11 mouse cellular contexts compared by ENCODE assay signal in the genomic region with DNA sequence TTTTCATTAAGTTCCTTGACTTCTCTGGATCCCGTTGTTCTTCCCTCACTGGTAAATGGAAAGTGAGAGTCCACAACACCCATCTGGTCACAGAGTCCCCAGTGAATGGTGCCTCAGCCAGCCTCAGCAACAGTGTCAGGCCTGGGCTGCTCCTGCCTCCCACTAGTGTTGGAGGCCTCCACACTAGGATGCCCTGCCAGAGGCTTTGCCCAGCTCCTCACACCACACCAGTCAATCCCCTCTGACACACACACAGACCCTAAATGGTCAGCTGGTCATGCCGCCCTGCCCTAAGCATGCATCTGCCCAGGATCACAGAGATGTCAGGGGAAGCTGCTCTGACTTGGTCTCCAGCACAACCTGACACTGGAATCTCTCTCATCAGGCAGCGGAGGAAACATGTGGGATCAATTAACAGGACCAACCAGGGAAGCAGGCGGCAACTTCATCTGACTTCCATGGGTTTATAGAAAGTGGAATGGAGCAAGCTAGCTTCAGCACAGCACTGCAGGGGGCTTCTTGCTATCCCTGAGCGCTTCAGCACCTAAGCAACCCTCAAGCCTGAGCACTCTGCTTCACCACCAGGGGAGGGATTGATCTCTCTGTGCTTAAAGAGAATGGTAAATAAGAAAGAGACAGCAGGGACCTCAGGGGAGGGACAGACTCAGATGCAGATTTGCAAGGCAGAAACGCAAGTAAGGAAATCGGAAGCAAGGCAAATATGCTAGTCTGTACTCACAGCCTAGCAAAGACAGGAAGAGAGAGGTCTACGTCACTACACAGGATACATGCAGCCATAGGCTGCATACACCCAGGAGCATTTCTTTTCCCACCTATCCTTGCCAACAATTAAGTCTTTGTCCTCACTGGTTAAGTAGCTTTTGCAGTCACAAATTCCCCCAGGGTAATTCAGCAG. TPM values are rescaled to one million over a fixed set of nuclear protein-coding genes. Genes with fewer than 3 reads are reported as not detected.
A peak's percentile ranks its signal among the peaks of the same experiment; 100 is the strongest.
DNase-seq lines count a peak whose midpoint lies in the region; ATAC-seq and TF ChIP-seq lines count a peak whose summit lies in the region.
"Had no signal": no experiment of that assay in that cellular context is flagged by ENCODE, and none has a peak within 500 bp of the region (broad histone marks: within the 10 kb centered on the region; RNA-seq: fewer than 3 reads in every experiment).

No protein-coding gene starts in this region.

- 25% methylated on average over 8 of the region's 8 CpGs for WGBS in intestine, embryonic 15.5 days
- 34% methylated on average over 8 of the region's 8 CpGs for WGBS in intestine, postnatal 0 days
- 8% methylated on average over 8 of the region's 8 CpGs for WGBS in embryonic facial prominence, embryonic 11.5 days

- TF ChIP-seq CTCF in intestine, postnatal 0 days (IDR thresholded peaks at IDR 0.05; ENCODE audit: low read depth) = no peak

- no peak overlapping the region for H3K4me3 ChIP-seq in intestine, embryonic 15.5 days (replicated peaks)
- no peak overlapping the region for H3K4me3 ChIP-seq in intestine, postnatal 0 days (ENCODE audit: low read depth, low read length)
- H3K4me3 ChIP-seq in embryonic facial prominence, embryonic 11.5 days (ENCODE audit: low read depth, low read length) = no peak overlapping the region
- H3K4me3 ChIP-seq: liver, embryonic 15.5 days had no signal

- peak; percentile 89 for DNase-seq in embryonic facial prominence, embryonic 11.5 days (ENCODE audit: low spot score)
- DNase-seq in hindlimb bud, embryonic 11.5 days (ENCODE audit: extremely low spot score, low read depth, low spot score) = peak; percentile 83
- DNase-seq in retina, embryonic 14.5 days (ENCODE audit: low spot score) = peak; percentile 13
- no peak for DNase-seq in cerebellum, postnatal 25 days
- DNase-seq in cerebellum, adult 9-10 months = no peak
- DNase-seq in left cerebral cortex, postnatal 25 days (ENCODE audit: low spot score in 2 of 2) = no peak
- DNase-seq: cerebellum, adult 11-12 months; heart, adult 18-20 months had no signal

- H3K27me3 ChIP-seq in intestine, embryonic 15.5 days (replicated peaks) = no peaks in the 10 kb centered on the region
- H3K27me3 ChIP-seq in intestine, postnatal 0 days (replicated peaks; ENCODE audit: control insufficient read depth, insufficient read depth, low read length) = no peaks in the 10 kb centered on the region
- no peaks in the 10 kb centered on the region for H3K27me3 ChIP-seq in embryonic facial prominence, embryonic 11.5 days (ENCODE audit: control insufficient read depth, insufficient read depth, low read length)
- H3K27me3 ChIP-seq: liver, embryonic 15.5 days had no signal

- H3K9ac ChIP-seq in intestine, embryonic 15.5 days = no peak overlapping the region
- H3K9ac ChIP-seq in intestine, postnatal 0 days (ENCODE audit: low read depth, low read length) = no peak overlapping the region
- peak overlapping the region; percentile 36; the same call in 1 of the 2 replicates for H3K9ac ChIP-seq in embryonic facial prominence, embryonic 11.5 days (replicated peaks; ENCODE audit: low read length)
- H3K9ac ChIP-seq: liver, embryonic 15.5 days had no signal

- H3K4me1 ChIP-seq in intestine, embryonic 15.5 days (replicated peaks) = no peaks in the 10 kb centered on the region
- no peaks in the 10 kb centered on the region for H3K4me1 ChIP-seq in intestine, postnatal 0 days (replicated peaks; ENCODE audit: control insufficient read depth, insufficient read depth, low read length)
- no peaks in the 10 kb centered on the region; the same call in 1 of the 2 replicates for H3K4me1 ChIP-seq in embryonic facial prominence, embryonic 11.5 days (ENCODE audit: control insufficient read depth, insufficient read depth, low read length)
- H3K4me1 ChIP-seq: liver, embryonic 15.5 days had no signal

- H3K27ac ChIP-seq in intestine, embryonic 15.5 days = no peak overlapping the region
- no peak overlapping the region for H3K27ac ChIP-seq in intestine, postnatal 0 days (ENCODE audit: low read depth, low read length)
- peak overlapping the region; percentile 78 for H3K27ac ChIP-seq in embryonic facial prominence, embryonic 11.5 days (replicated peaks; ENCODE audit: low read depth, low read length)
- H3K27ac ChIP-seq: liver, embryonic 15.5 days had no signal

- intact Hi-C loops in left cerebral cortex, postnatal 25 days (cut with DNase I) = no loop called here

- no peak for ATAC-seq in intestine, embryonic 15.5 days
- no peak for ATAC-seq in intestine, postnatal 0 days
- peak; percentile 82 for ATAC-seq in embryonic facial prominence, embryonic 11.5 days (replicated peaks; ENCODE audit: insufficient number of reproducible peaks, low FRiP score, low TSS enrichment, low read depth)

- no peaks in the 10 kb centered on the region for H3K36me3 ChIP-seq in intestine, embryonic 15.5 days
- H3K36me3 ChIP-seq in intestine, postnatal 0 days (ENCODE audit: control insufficient read depth, insufficient read depth) = no peaks in the 10 kb centered on the region
- no peaks in the 10 kb centered on the region for H3K36me3 ChIP-seq in embryonic facial prominence, embryonic 11.5 days (replicated peaks; ENCODE audit: control insufficient read depth, insufficient read depth, low read depth, low read length)
- H3K36me3 ChIP-seq: liver, embryonic 15.5 days had no signal

- 0 out of 2 replicates have a peak overlapping the region, but pooled peaks have one; percentile 1 for H3K4me2 ChIP-seq in intestine, embryonic 15.5 days (replicated peaks)
- no peak overlapping the region for H3K4me2 ChIP-seq in intestine, postnatal 0 days (replicated peaks; ENCODE audit: low read depth)
- peak overlapping the region; percentile 38 for H3K4me2 ChIP-seq in embryonic facial prominence, embryonic 11.5 days (ENCODE audit: low read depth, low read length)
- H3K4me2 ChIP-seq: liver, embryonic 15.5 days had no signal

- H3K9me3 ChIP-seq in intestine, embryonic 15.5 days = no peaks in the 10 kb centered on the region
- no peaks in the 10 kb centered on the region for H3K9me3 ChIP-seq in intestine, postnatal 0 days (ENCODE audit: control insufficient read depth)
- no peaks in the 10 kb centered on the region for H3K9me3 ChIP-seq in embryonic facial prominence, embryonic 11.5 days (replicated peaks; ENCODE audit: control insufficient read depth, low read length)
- H3K9me3 ChIP-seq: liver, embryonic 15.5 days had no signal

RNA-seq across cellular contexts. Expression of a gene that starts 45.6 kb away (rescaled TPM):
- 43.4 and 52.5 TPM in 2 replicates for polyA plus RNA-seq in intestine, embryonic 15.5 days (2015; fragmentation: Nextera tagmentation; extraction: Ambion mirVana)
- 13.3 and 13.5 TPM in 2 replicates for polyA plus RNA-seq in intestine, postnatal 0 days (2015; fragmentation: Nextera tagmentation; extraction: Ambion mirVana)
- 66.3 and 67.8 TPM in 2 replicates for polyA plus RNA-seq in embryonic facial prominence, embryonic 11.5 days (2014; fragmentation: Nextera tagmentation; extraction: Ambion mirVana)
- total RNA-seq in left cerebral cortex, postnatal 25 days (2021) = 10 to 100 TPM in 1 of 2 experiments, 1 to 10 TPM in 1; 9.2 to 11.5 TPM

Comparison
In these comparisons a context has a peak if more than half of its experiments do, and no peak if none do; other contexts are left out.
1. DNase-seq: peak in embryonic facial prominence, embryonic 11.5 days (single experiment), hindlimb bud, embryonic 11.5 days (single experiment) and retina, embryonic 14.5 days (single experiment); none in cerebellum, postnatal 25 days (0 of 2), cerebellum, adult 9-10 months (single experiment) and left cerebral cortex, postnatal 25 days (0 of 2).